Mouse (Mus musculus) G1E (cell line): ENCODE data around the gene Dirc2. TPM values are rescaled to one million over a fixed set of nuclear protein-coding genes. Genes with fewer than 3 reads are reported as not detected.

Source experiments
- ATAC-seq: 2 replicates; pipeline ENCODE4 v1.8.0; 2016; ENCODE audit warnings: mild to moderate bottlenecking; ENCODE audit not compliant: insufficient number of reproducible peaks, poor library complexity, low FRiP score, severe bottlenecking; ENCODE audit errors: extremely low read depth
- DNase-seq: peaks from one replicate; pipeline ENCODE4 v3.0.0; 2012; ENCODE audit warnings: low spot score
- H3K27me3 ChIP-seq: 2 replicates; pipeline ENCODE4 v1.6.1; 2012; ENCODE audit warnings: mild to moderate bottlenecking, low read length, inconsistent platforms; ENCODE audit not compliant: insufficient read depth
- H3K36me3 ChIP-seq: replicated peaks from 2 replicates; pipeline ENCODE3; 2012; ENCODE audit warnings: mild to moderate bottlenecking, inconsistent platforms
- H3K4me1 ChIP-seq: 2 replicates; pipeline ENCODE4 v1.6.1; 2012; ENCODE audit warnings: low read depth, low read length, inconsistent platforms, mixed read lengths; ENCODE audit not compliant: insufficient read depth
- H3K4me3 ChIP-seq: 2 replicates; pipeline ENCODE4 v1.5.1; 2012; ENCODE audit warnings: low read depth, mild to moderate bottlenecking, inconsistent platforms, low read length, moderate library complexity, mixed read lengths
- H3K9me3 ChIP-seq: replicated peaks from 2 replicates; pipeline ENCODE4 v1.6.1; 2012; ENCODE audit warnings: inconsistent platforms
- CTCF ChIP-seq: IDR thresholded peaks from 2 replicates; pipeline ENCODE4 v1.5.1; 2012; ENCODE audit warnings: low read depth, low read length, inconsistent platforms, mixed read lengths
- GATA1 ChIP-seq: IDR thresholded peaks from 2 replicates; pipeline ENCODE4 v1.6.1; 2012; ENCODE audit warnings: borderline replicate concordance, low read length, inconsistent platforms, mixed read lengths
- GATA2 ChIP-seq: IDR thresholded peaks from 2 replicates; pipeline ENCODE4 v1.6.1; 2012; ENCODE audit warnings: low read depth, low read length, inconsistent platforms, borderline replicate concordance
- POLR2AphosphoS5 ChIP-seq: IDR thresholded peaks from 2 replicates; pipeline ENCODE4 v1.6.1; 2012; ENCODE audit warnings: low read depth, low read length, inconsistent platforms; ENCODE audit not compliant: insufficient replicate concordance
- TAL1 ChIP-seq: conservative IDR thresholded peaks from 2 replicates; pipeline ENCODE4 v1.6.1; 2012; ENCODE audit warnings: low read depth, low read length, inconsistent platforms, mixed read lengths
- polyA plus RNA-seq: library from polyadenylated mRNA; stranded (reverse); fragments of >175 nt; gene quantifications from 2 replicates; pipeline ENCODE4 v1.2.3, GENCODE M21; 2012
- total RNA-seq, 2 experiments: library from RNA; stranded (forward) in 1 of 2; stranded (reverse) in 1 of 2; fragments of 200-1000 nt in 1 of 2; fragments of >200 nt in 1 of 2; fragmentation: Nextera tagmentation in 1 of 2; gene quantifications; 2 replicates each; pipeline ENCODE4 v1.2.3; 2014 to 2017

Gene Dirc2
- total and polyA plus RNA-seq, 3 experiments, result 3.3 to 23.5 (median 14.2) TPM

GRCm38 (mm10) chr16:35711004-35711403 lies 58.2 kb downstream of the Dirc2 start:
- no peak for TF ChIP-seq POLR2AphosphoS5
- no peak for TF ChIP-seq CTCF
- TF ChIP-seq GATA2, result no peak
- TF ChIP-seq GATA1, result no peak
- TF ChIP-seq TAL1, result no peak
- ATAC-seq, result no peak

DNA sequence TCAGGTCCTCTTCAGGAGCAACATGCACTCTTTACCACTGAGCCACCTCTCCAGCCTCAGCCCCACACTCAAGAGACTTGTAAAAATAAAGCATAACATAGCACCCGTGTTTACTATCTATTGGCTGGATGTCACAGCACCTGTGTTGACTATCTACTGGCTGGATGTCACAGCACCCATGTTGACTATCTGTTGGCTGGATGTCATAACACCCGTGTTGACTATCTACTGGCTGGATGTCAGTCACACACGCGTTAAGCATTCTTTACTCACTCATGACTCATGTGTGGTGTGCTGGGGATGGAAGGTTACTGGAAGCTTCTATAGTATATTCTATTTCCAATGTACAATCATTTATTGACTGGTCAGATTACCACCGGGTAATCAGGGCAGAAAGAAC lies 62.2 kb downstream of the Dirc2 start:
- H3K27me3 ChIP-seq, result no peaks in the 10 kb centered on the region
- no peak overlapping the region for H3K4me3 ChIP-seq
- no peaks in the 10 kb centered on the region for H3K9me3 ChIP-seq
- no peak for TF ChIP-seq GATA2
- TF ChIP-seq CTCF, result no peak
- TF ChIP-seq GATA1, result no peak
- TF ChIP-seq POLR2AphosphoS5, result no peak
- no peak for TF ChIP-seq TAL1
- DNase-seq, result no peak
- ATAC-seq, result no peak
- peaks cover 79% of the 10 kb centered on the region for H3K36me3 ChIP-seq
- H3K4me1 ChIP-seq, result no peaks in the 10 kb centered on the region

More at GRCm38 (mm10) chr16:35711004-35711403, 58.2 kb downstream of the Dirc2 start:
- peaks cover 74% of the 10 kb centered on the region for H3K36me3 ChIP-seq
- DNase-seq, result no peak
- no peaks in the 10 kb centered on the region for H3K4me1 ChIP-seq
- H3K27me3 ChIP-seq, result no peaks in the 10 kb centered on the region
- no peak overlapping the region for H3K4me3 ChIP-seq
- H3K9me3 ChIP-seq, result no peaks in the 10 kb centered on the region

DNA sequence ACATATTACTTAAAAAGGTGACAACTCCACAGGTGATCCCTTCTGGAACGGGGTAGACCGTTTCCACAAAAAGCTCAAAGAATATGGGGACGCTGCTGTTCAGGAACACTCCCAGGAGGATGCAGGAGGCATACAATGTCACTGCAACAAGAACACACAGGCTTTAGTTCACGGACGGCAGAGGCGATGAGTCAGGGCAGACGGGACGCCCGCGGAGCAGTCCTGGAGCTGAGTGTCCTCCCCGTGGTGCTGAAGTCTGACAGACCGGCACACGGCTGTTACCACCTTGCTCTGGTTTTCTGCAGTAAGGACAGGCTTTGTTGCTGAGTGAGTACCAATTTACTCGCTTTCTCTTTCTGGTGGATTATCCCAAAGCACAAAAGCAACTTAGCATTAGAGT lies 64.4 kb downstream of the Dirc2 start:
- TF ChIP-seq POLR2AphosphoS5 (no peak), GATA2 (no peak)
- H3K36me3 ChIP-seq, result peaks cover 77% of the 10 kb centered on the region
- H3K4me1 ChIP-seq, result no peaks in the 10 kb centered on the region
- ATAC-seq (no peak), DNase-seq (no peak)
- H3K9me3 ChIP-seq, result no peaks in the 10 kb centered on the region
- H3K27me3 ChIP-seq, result no peaks in the 10 kb centered on the region
- H3K4me3 ChIP-seq, result no peak overlapping the region

DNA sequence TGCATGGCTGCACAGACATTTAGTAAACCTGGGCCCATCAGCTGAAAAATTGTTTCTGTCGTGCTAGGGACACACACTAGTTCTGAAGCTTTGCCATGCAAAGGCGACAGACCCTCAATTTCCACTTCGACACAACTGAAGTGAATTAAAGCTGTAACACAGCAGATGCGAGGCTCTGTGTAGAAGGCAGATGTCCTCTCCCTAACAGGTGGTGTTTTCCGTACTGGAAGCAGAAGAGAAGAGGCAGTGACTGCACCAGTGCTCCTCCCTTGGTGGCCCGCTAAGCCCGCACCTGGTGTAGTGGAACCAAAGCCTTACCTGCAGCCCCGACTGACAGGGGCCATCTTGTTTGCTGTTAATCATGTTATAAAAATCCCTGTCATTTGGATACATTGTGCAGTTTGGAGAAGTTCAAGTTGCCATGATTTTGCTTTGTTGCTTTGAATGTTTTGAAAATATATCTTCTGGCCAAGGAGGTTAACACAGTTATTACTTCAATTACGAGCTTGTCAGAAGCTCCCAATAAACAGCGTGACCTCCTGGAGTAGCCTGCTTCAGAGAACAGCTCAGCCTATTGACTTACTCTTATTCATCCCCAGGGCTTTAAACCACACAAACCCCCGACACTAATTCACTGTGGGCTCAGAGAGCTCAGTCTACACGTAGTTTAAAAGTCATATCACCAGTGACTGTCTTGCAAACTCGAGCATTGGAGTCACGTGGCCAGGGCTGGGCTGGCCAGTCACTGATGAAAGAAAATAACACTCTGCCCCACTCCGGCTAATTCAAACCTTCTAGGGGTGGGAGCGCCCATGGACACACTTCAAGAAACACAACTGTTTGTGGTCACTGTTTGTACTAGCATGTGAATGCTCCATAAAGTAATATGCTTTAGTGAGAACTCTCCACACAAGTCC lies 65.1 kb downstream of the Dirc2 start:
- no peaks in the 10 kb centered on the region for H3K9me3 ChIP-seq
- H3K27me3 ChIP-seq, result no peaks in the 10 kb centered on the region
- no peak for DNase-seq
- H3K4me3 ChIP-seq, result no peak overlapping the region
- peaks cover 75% of the 10 kb centered on the region for H3K36me3 ChIP-seq
- TF ChIP-seq GATA2, result no peak
- TF ChIP-seq TAL1, result no peak
- TF ChIP-seq POLR2AphosphoS5, result no peak
- TF ChIP-seq GATA1, result no peak
- no peak for TF ChIP-seq CTCF
- ATAC-seq, result no peak
- H3K4me1 ChIP-seq, result no peaks in the 10 kb centered on the region

GRCm38 (mm10) chr16:35701823-35702222 lies 67.3 kb downstream of the Dirc2 start:
- Histone ChIP-seq H3K4me1 (no peaks in the 10 kb centered on the region), H3K36me3 (peaks cover 80% of the 10 kb centered on the region), H3K4me3 (no peak overlapping the region), H3K9me3 (no peaks in the 10 kb centered on the region), H3K27me3 (no peaks in the 10 kb centered on the region)
- ATAC-seq (no peak), DNase-seq (no peak)
- TF ChIP-seq CTCF (no peak), GATA2 (no peak), GATA1 (no peak), POLR2AphosphoS5 (no peak), TAL1 (no peak)

GRCm38 (mm10) chr16:35696103-35696502 lies 73.1 kb downstream of the Dirc2 start:
- 0 out of 2 replicates have a peak, but pooled peaks cover under 1% of the 10 kb centered on the region for H3K27me3 ChIP-seq
- no peak for TF ChIP-seq POLR2AphosphoS5
- TF ChIP-seq TAL1, result no peak
- no peak for TF ChIP-seq GATA1
- no peak for TF ChIP-seq GATA2
- no peaks in the 10 kb centered on the region for H3K9me3 ChIP-seq
- H3K4me3 ChIP-seq, result no peak overlapping the region
- peaks cover 61% of the 10 kb centered on the region for H3K36me3 ChIP-seq
- no peak for ATAC-seq
- no peak for DNase-seq
- no peaks in the 10 kb centered on the region; the same call in 1 of the 2 replicates for H3K4me1 ChIP-seq
